16 mouse cellular contexts compared by ENCODE assay signal in genomic region chr19:44834218-44835041, GRCm38 (mm10).
A peak's percentile ranks its signal among the peaks of the same experiment; 100 is the strongest.
DNase-seq lines count a peak whose midpoint lies in the region; ATAC-seq and TF ChIP-seq lines count a peak whose summit lies in the region.
"Had no signal": no experiment of that assay in that cellular context is flagged by ENCODE, and none has a peak within 500 bp of the region (broad histone marks: within the 10 kb centered on the region; RNA-seq: fewer than 3 reads in every experiment).

No protein-coding gene starts in this region.

- H3K4me1 ChIP-seq in midbrain, postnatal 0 days (ENCODE audit: insufficient read depth, low read length): peaks cover 16% of the 10 kb centered on the region
- H3K4me1 ChIP-seq in midbrain, embryonic 16.5 days (ENCODE audit: control insufficient read depth, insufficient read depth, low read length): peaks cover 19% of the 10 kb centered on the region
- peaks cover 4% of the 10 kb centered on the region for H3K4me1 ChIP-seq in kidney, adult 2 months (ENCODE audit: control insufficient read depth, insufficient read depth, low read length)

- H3K36me3 ChIP-seq in midbrain, postnatal 0 days (ENCODE audit: insufficient read depth, low read length): no peaks in the 10 kb centered on the region
- H3K36me3 ChIP-seq in midbrain, embryonic 16.5 days (ENCODE audit: control insufficient read depth, insufficient read depth, low read length): no peaks in the 10 kb centered on the region
- H3K36me3 ChIP-seq in kidney, adult 2 months (ENCODE audit: control insufficient read depth, insufficient read depth, low read length): peaks cover 1% of the 10 kb centered on the region; the same call in 1 of the 2 replicates
- H3K36me3 ChIP-seq: G1E had no signal

- peaks cover 63% of the 10 kb centered on the region for H3K27me3 ChIP-seq in midbrain, postnatal 0 days (ENCODE audit: insufficient read depth, low read length)
- peaks cover 70% of the 10 kb centered on the region for H3K27me3 ChIP-seq in midbrain, embryonic 16.5 days (ENCODE audit: control insufficient read depth, insufficient read depth, low read depth, low read length)
- H3K27me3 ChIP-seq in kidney, adult 2 months (replicated peaks; ENCODE audit: control insufficient read depth, insufficient read depth, low read length): no peaks in the 10 kb centered on the region

- no peak for TF ChIP-seq POLR2A in kidney, adult 2 months (IDR thresholded peaks at IDR 0.05; ENCODE audit: low read depth, low read length)

- no peak overlapping the region for H3K9ac ChIP-seq in midbrain, postnatal 0 days (replicated peaks; ENCODE audit: low read length, poor library complexity, severe bottlenecking)
- H3K9ac ChIP-seq in midbrain, embryonic 16.5 days (ENCODE audit: low read depth, low read length): no peak overlapping the region

- H3K27ac ChIP-seq in midbrain, postnatal 0 days (ENCODE audit: low read depth, low read length): no peak overlapping the region
- H3K27ac ChIP-seq in midbrain, embryonic 16.5 days (ENCODE audit: low read length): no peak overlapping the region
- H3K27ac ChIP-seq in kidney, adult 2 months (ENCODE audit: insufficient read depth, low read depth, low read length): no peak overlapping the region
- H3K27ac ChIP-seq: stomach, postnatal 0 days had no signal

- no peak for TF ChIP-seq CTCF in midbrain, postnatal 0 days (IDR thresholded peaks at IDR 0.05)
- no peak for TF ChIP-seq CTCF in kidney, adult 2 months (conservative IDR thresholded peaks at IDR 0.05; ENCODE audit: insufficient read depth, insufficient read length, low read depth, low read length)

- ATAC-seq in midbrain, postnatal 0 days (ENCODE audit: low FRiP score): no peak
- ATAC-seq in midbrain, embryonic 16.5 days: no peak
- ATAC-seq: forebrain, embryonic 16.5 days had no signal

- DNase-seq in midbrain, postnatal 0 days (ENCODE audit: low spot score): peak; percentile 30
- peak; percentile 41 for DNase-seq in kidney, adult 2 months
- peak; percentile 34 to 64 for DNase-seq in kidney, postnatal 36 days
- no peak for DNase-seq in adrenal gland, postnatal 36 days
- DNase-seq in layer of hippocampus, postnatal 25 days (ENCODE audit: extremely low spot score in 1 of 2, low spot score in 1 of 2): no peak
- no peak for DNase-seq in B cell, adult 2 months
- DNase-seq: adrenal gland, postnatal 14 days; gastrocnemius, postnatal 10 days; heart, postnatal 14 days; lung, adult 2 months; thymus, postnatal 36 days had no signal

- H3K9me3 ChIP-seq in midbrain, postnatal 0 days (ENCODE audit: low read length): no peaks in the 10 kb centered on the region
- no peaks in the 10 kb centered on the region for H3K9me3 ChIP-seq in midbrain, embryonic 16.5 days (replicated peaks; ENCODE audit: control insufficient read depth, low read length, poor library complexity, severe bottlenecking)
- H3K9me3 ChIP-seq: G1E had no signal

- no peak overlapping the region for H3K4me3 ChIP-seq in midbrain, postnatal 0 days (ENCODE audit: low read depth, low read length)
- no peak overlapping the region for H3K4me3 ChIP-seq in midbrain, embryonic 16.5 days (ENCODE audit: low read depth, low read length)
- H3K4me3 ChIP-seq in kidney, adult 2 months (ENCODE audit: insufficient read depth, low read depth, low read length): no peak overlapping the region
- H3K4me3 ChIP-seq: myocyte had no signal

- 20% methylated on average over 11 of the region's 11 CpGs for WGBS in midbrain, postnatal 0 days
- 10% methylated on average over 11 of the region's 11 CpGs for WGBS in midbrain, embryonic 16.5 days
- WGBS in kidney, adult 2 months: 19% methylated on average over 11 of the region's 11 CpGs

- H3K4me2 ChIP-seq in midbrain, postnatal 0 days (ENCODE audit: low read depth, low read length, poor library complexity, severe bottlenecking): no peak overlapping the region
- no peak overlapping the region for H3K4me2 ChIP-seq in midbrain, embryonic 16.5 days (ENCODE audit: low read length)

Comparison
In these comparisons a context has a peak if more than half of its experiments do, and no peak if none do; other contexts are left out.
1. DNase-seq: peak in midbrain, postnatal 0 days (single experiment), kidney, adult 2 months (single experiment) and kidney, postnatal 36 days (2 of 2); none in adrenal gland, postnatal 36 days (0 of 2), layer of hippocampus, postnatal 25 days (0 of 2) and B cell, adult 2 months (0 of 2).